Mouse (Mus musculus): ENCODE results near the gene Fam102a.

Fam102a gene

GRCm38 (mm10) chr2:32514335-32514734, 20.8 kb upstream of the Fam102a start:
- no peak for DNase-seq (ENCODE audit: low spot score)

GRCm38 (mm10) chr2:32517233-32517867, 17.8 kb upstream of the Fam102a start:
- no peak for DNase-seq (ENCODE audit: low spot score)

- DNase-seq (ENCODE audit: low spot score) = no peak
Measured at GRCm38 (mm10) chr2:32520034-32520990, 14.8 kb upstream of the Fam102a start.

GRCm38 (mm10) chr2:32524536-32525031, 10.5 kb upstream of the Fam102a start:
- no peak for DNase-seq (ENCODE audit: low spot score)

- no peak for DNase-seq (ENCODE audit: low spot score)
Measured at GRCm38 (mm10) chr2:32525816-32526215, 9.3 kb upstream of the Fam102a start.

- DNase-seq (ENCODE audit: low spot score) = no peak
Measured at GRCm38 (mm10) chr2:32527468-32527966, 7.6 kb upstream of the Fam102a start.

GRCm38 (mm10) chr2:32528326-32528725, 6.8 kb upstream of the Fam102a start:
- no peak for DNase-seq (ENCODE audit: low spot score)

- no peak for DNase-seq (ENCODE audit: low spot score)
Measured at GRCm38 (mm10) chr2:32530479-32530878, 4.7 kb upstream of the Fam102a start.

- no peak for DNase-seq (ENCODE audit: low spot score)
Measured at GRCm38 (mm10) chr2:32533163-32533562, 2.0 kb upstream of the Fam102a start.

GRCm38 (mm10) chr2:32534061-32534732, 935 bp upstream of the Fam102a start:
- no peak for DNase-seq (ENCODE audit: low spot score)

GRCm38 (mm10) chr2:32535501-32535991, 414 bp downstream of the Fam102a start:
- no peak for DNase-seq (ENCODE audit: low spot score)

GRCm38 (mm10) chr2:32536086-32536633, 1.0 kb downstream of the Fam102a start:
- DNase-seq (ENCODE audit: low spot score) = no peak

GRCm38 (mm10) chr2:32536634-32537359, 1.7 kb downstream of the Fam102a start:
- no peak for DNase-seq (ENCODE audit: low spot score)

GRCm38 (mm10) chr2:32537360-32537905, 2.3 kb downstream of the Fam102a start:
- DNase-seq (ENCODE audit: low spot score) = no peak

- DNase-seq (ENCODE audit: low spot score) = no peak
Measured at GRCm38 (mm10) chr2:32537941-32538340, 2.8 kb downstream of the Fam102a start.

- no peak for DNase-seq (ENCODE audit: low spot score)
Measured at GRCm38 (mm10) chr2:32538461-32538860, 3.3 kb downstream of the Fam102a start.

GRCm38 (mm10) chr2:32539452-32539981, 4.4 kb downstream of the Fam102a start:
- no peak for DNase-seq (ENCODE audit: low spot score)

GRCm38 (mm10) chr2:32541333-32541908, 6.3 kb downstream of the Fam102a start:
- DNase-seq (ENCODE audit: low spot score) = no peak

- DNase-seq (ENCODE audit: low spot score) = no peak
Measured at GRCm38 (mm10) chr2:32541986-32542573, 6.9 kb downstream of the Fam102a start.

- no peak for DNase-seq (ENCODE audit: low spot score)
Measured at GRCm38 (mm10) chr2:32543031-32543449, 7.9 kb downstream of the Fam102a start.

All from urinary bladder, postnatal 10 days (tissue).